Mouse (Mus musculus) midbrain, embryonic 12.5 days (tissue): ENCODE measurements around the gene Zfp992. TPM values are rescaled to one million over a fixed set of nuclear protein-coding genes. Genes with fewer than 3 reads are reported as not detected.
"Not testable (repeated sequence)": the region's sequence is repeated elsewhere in the genome, so short reads cannot be mapped to it uniquely, and the experiment has no call there.

Source experiments
- ATAC-seq: fragments of 200-750 bp; cut with Nextera tagmentation; 2 replicates; pipeline ENCODE4 v1.8.0; 2017; ENCODE audit warnings: low read depth, moderate TSS enrichment, moderate library complexity; ENCODE audit not compliant: low FRiP score
- H3K27ac ChIP-seq: fragments of 300-500 bp; sonication (generic); replicated peaks from 2 replicates; pipeline ENCODE4 v1.5.1; 2016; ENCODE audit warnings: mild to moderate bottlenecking
- H3K27me3 ChIP-seq: fragments of 300-500 bp; sonication (generic); 2 replicates; pipeline ENCODE4 v1.6.1; 2016; ENCODE audit warnings: mild to moderate bottlenecking
- H3K36me3 ChIP-seq: fragments of 300-500 bp; sonication (generic); 2 replicates; pipeline ENCODE4 v1.6.1; 2016
- H3K4me1 ChIP-seq: fragments of 300-500 bp; sonication (generic); 2 replicates; pipeline ENCODE4 v1.6.1; 2016
- H3K4me2 ChIP-seq: fragments of 300-500 bp; sonication (generic); replicated peaks from 2 replicates; pipeline ENCODE4 v1.6.1; 2016; ENCODE audit warnings: mild to moderate bottlenecking, moderate library complexity
- H3K4me3 ChIP-seq: fragments of 300-500 bp; sonication (generic); 2 replicates; pipeline ENCODE4 v1.5.1; 2016; ENCODE audit warnings: mild to moderate bottlenecking
- H3K9ac ChIP-seq: fragments of 300-500 bp; sonication (generic); replicated peaks from 2 replicates; pipeline ENCODE4 v1.6.1; 2016; ENCODE audit warnings: mild to moderate bottlenecking, moderate library complexity
- H3K9me3 ChIP-seq: fragments of 300-500 bp; sonication (generic); 2 replicates; pipeline ENCODE4 v1.6.1; 2016; ENCODE audit warnings: mild to moderate bottlenecking
- WGBS: fragments of 180-500 bp; shearing (Covaris S2); methylation state at CpG from one replicate; pipeline ENCODE4 v1.1.7; 2016; 5-methylcytosine and 5-hydroxymethylcytosine counted together
- polyA plus RNA-seq: library from polyadenylated mRNA; unstranded; fragments of >200 nt; fragmentation: Nextera tagmentation; extraction: Ambion mirVana; gene quantifications from 2 replicates; pipeline ENCODE4 v1.2.1, GENCODE M21; 2016

Zfp992 gene
- polyA plus RNA-seq, 1 experiment from 2014 or later, result 2.6 TPM

GRCm38 (mm10) chr4:146494980-146495379 lies 46.2 kb downstream of the Zfp992 start:
- WGBS, result 72% methylated on average over 4 of the region's 4 CpGs
- no peak for ATAC-seq
- H3K4me2 ChIP-seq, result no peak overlapping the region
- no peak overlapping the region for H3K4me3 ChIP-seq
- no peaks in the 10 kb centered on the region for H3K4me1 ChIP-seq
- H3K36me3 ChIP-seq, result no peaks in the 10 kb centered on the region
- H3K9ac ChIP-seq, result no peak overlapping the region
- H3K27me3 ChIP-seq, result no peaks in the 10 kb centered on the region
- H3K9me3 ChIP-seq, result peaks cover 64% of the 10 kb centered on the region
- H3K27ac ChIP-seq, result no peak overlapping the region

DNA sequence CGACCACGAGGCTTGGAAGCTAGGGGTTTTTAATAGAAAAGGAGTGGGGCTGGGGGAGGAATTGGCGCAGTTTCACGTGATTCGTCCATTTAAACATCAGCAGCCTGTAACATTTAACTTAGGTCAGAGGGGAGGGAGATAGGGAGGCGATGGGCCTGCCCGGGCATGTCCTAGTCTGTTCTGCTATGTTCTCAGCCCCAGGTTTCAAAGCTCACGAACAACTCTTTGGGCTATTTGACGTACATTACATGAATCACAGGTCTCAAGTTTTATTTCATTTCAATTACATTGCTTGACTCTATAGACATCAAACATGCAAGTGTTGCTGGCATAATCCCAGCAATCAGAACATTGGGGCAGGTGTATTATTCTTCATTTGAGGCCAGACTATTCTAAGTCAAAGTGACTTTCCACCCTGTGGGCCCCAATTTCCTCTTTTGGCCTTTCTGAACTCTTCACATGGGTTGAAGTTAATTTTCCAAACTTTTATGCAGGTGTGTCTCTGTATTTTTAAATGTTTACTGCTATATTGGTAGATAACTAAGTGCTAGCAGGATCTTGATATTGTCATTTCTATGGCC lies 49.0 kb downstream of the Zfp992 start:
- not testable (repeated sequence) for H3K4me2 ChIP-seq, H3K4me3 ChIP-seq, H3K4me1 ChIP-seq, H3K36me3 ChIP-seq, ATAC-seq, H3K27ac ChIP-seq, H3K9ac ChIP-seq, H3K27me3 ChIP-seq
- peaks cover 59% of the 10 kb centered on the region for H3K9me3 ChIP-seq
- WGBS, result 79% methylated on average over 9 of the region's 9 CpGs

- not testable (repeated sequence) for H3K4me1 ChIP-seq, H3K9ac ChIP-seq, H3K27ac ChIP-seq, H3K36me3 ChIP-seq, H3K27me3 ChIP-seq, H3K4me3 ChIP-seq, H3K4me2 ChIP-seq, ATAC-seq
- WGBS, result 86% methylated on average over 4 of the region's 4 CpGs
- peaks cover 29% of the 10 kb centered on the region for H3K9me3 ChIP-seq
Observed at GRCm38 (mm10) chr4:146501727-146502126, 52.9 kb downstream of the Zfp992 start, which contains the start of gene Zfp981. TSS of gene Zfp981 (plus strand) at chr4:146502027.

DNA sequence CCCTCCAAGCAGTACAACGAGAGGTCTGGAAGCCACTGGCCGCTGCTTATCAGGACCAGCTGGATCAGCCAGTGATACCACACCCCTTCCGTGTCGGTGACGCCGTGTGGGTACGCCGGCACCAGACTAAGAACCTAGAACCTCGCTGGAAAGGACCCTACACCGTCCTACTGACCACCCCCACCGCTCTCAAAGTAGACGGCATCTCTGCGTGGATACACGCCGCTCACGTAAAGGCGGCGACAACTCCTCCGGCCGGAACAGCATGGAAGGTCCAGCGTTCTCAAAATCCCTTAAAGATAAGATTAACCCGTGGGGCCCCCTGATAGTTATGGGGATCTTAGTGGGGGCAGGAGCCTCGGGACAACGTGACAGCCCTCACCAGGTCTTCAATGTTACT lies 60.2 kb downstream of the Zfp992 start:
- 93% methylated on average over 22 of the region's 24 CpGs for WGBS
- H3K9ac ChIP-seq, H3K4me1 ChIP-seq, H3K27ac ChIP-seq, H3K36me3 ChIP-seq, H3K4me2 ChIP-seq, ATAC-seq, H3K4me3 ChIP-seq, H3K27me3 ChIP-seq: not testable (repeated sequence)
- H3K9me3 ChIP-seq, result peaks cover 17% of the 10 kb centered on the region

DNA sequence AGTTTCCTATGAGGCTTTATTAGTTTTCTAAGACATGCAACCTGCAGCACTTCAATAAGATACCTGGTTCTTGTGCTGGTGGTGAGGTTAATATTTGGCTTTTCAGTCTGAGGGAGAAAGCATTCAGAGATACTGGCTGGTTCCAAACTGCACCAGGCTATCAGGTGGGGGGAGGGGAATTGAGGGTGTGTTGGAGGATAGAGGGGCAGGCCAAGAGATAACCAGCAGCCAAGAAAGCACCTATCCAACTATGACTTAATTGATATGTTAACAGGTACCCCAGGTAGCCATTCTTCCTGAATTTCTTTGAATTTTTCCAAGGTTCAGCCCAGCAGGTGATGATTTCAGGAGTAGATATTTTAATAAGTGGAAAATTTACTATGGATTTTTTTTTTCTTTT lies 63.0 kb downstream of the Zfp992 start:
- H3K36me3 ChIP-seq, H3K9ac ChIP-seq, H3K4me1 ChIP-seq, H3K27ac ChIP-seq, H3K4me3 ChIP-seq, ATAC-seq, H3K4me2 ChIP-seq, H3K27me3 ChIP-seq: not testable (repeated sequence)
- peaks cover 39% of the 10 kb centered on the region for H3K9me3 ChIP-seq

GRCm38 (mm10) chr4:146516474-146516873 lies 67.7 kb downstream of the Zfp992 start:
- H3K9ac ChIP-seq, result no peak overlapping the region
- 71% methylated on average over 1 of the region's 1 CpGs for WGBS
- no peak for ATAC-seq
- H3K9me3 ChIP-seq, result peaks cover 72% of the 10 kb centered on the region
- no peak overlapping the region for H3K4me2 ChIP-seq
- no peak overlapping the region for H3K27ac ChIP-seq
- no peak overlapping the region for H3K4me3 ChIP-seq
- no peaks in the 10 kb centered on the region for H3K36me3 ChIP-seq
- H3K27me3 ChIP-seq, result no peaks in the 10 kb centered on the region
- H3K4me1 ChIP-seq, result no peaks in the 10 kb centered on the region

DNA sequence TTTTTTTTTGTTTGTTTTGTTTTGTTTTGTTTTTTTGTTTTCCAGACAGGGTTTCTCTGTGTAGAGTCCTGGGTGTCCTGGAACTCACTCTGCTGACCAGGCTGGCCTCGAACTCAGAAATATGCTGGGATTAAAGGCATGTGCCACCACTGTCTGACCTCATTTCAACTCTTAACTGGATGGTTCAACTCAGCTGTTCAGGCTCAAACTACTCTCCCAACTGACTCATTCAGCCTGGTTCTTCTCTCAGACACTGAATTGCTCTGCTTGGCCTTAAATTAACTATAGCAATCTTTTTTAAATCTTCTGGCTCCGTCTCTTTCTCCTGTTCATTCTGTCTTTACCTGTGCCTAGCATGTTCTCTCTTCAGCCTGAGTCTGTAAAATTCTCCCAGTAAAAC lies 68.3 kb downstream of the Zfp992 start:
- WGBS, result 61% methylated on average over 2 of the region's 2 CpGs
- not testable (repeated sequence) for H3K4me3 ChIP-seq, H3K27me3 ChIP-seq, H3K27ac ChIP-seq, H3K9ac ChIP-seq, H3K36me3 ChIP-seq, H3K4me1 ChIP-seq, ATAC-seq, H3K4me2 ChIP-seq
- peaks cover 74% of the 10 kb centered on the region for H3K9me3 ChIP-seq

Other genes starting within 250 kb of the Zfp992 start
- gene Zfp981, start 53.0 kb downstream of the Zfp992 start, polyA plus RNA-seq, result not detected in 2 replicates
- 1.3 and 2.1 TPM in 2 replicates for gene Zfp993, start 161.9 kb downstream of the Zfp992 start, polyA plus RNA-seq